Mouse (Mus musculus) heart, embryonic 12.5 days (tissue): ENCODE measurements around the gene Hebp1. TPM values are rescaled to one million over a fixed set of nuclear protein-coding genes. Genes with fewer than 3 reads are reported as not detected.

Source experiments
- ATAC-seq: fragments of 200-750 bp; cut with Nextera tagmentation; 2 replicates; pipeline ENCODE4 v1.8.0; 2017; ENCODE audit warnings: moderate TSS enrichment, moderate library complexity; ENCODE audit not compliant: insufficient number of reproducible peaks, low FRiP score
- H3K27ac ChIP-seq: fragments of 300-500 bp; sonication (generic); 2 replicates; pipeline ENCODE4 v1.5.1; 2016; ENCODE audit warnings: mild to moderate bottlenecking, moderate library complexity; ENCODE audit not compliant: poor library complexity, severe bottlenecking
- H3K27me3 ChIP-seq: fragments of 300-500 bp; sonication (generic); replicated peaks from 2 replicates; pipeline ENCODE4 v1.6.1; 2016; ENCODE audit warnings: mild to moderate bottlenecking, moderate library complexity
- H3K36me3 ChIP-seq: fragments of 300-500 bp; sonication (generic); 2 replicates; pipeline ENCODE4 v1.6.1; 2016; ENCODE audit warnings: mild to moderate bottlenecking, moderate library complexity
- H3K4me1 ChIP-seq: fragments of 300-500 bp; sonication (generic); replicated peaks from 2 replicates; pipeline ENCODE4 v1.6.1; 2016; ENCODE audit warnings: mild to moderate bottlenecking
- H3K4me2 ChIP-seq: fragments of 300-500 bp; sonication (generic); 2 replicates; pipeline ENCODE4 v1.6.1; 2016; ENCODE audit warnings: mild to moderate bottlenecking, moderate library complexity
- H3K4me3 ChIP-seq: fragments of 300-500 bp; sonication (generic); 2 replicates; pipeline ENCODE4 v1.5.1; 2016; ENCODE audit warnings: mild to moderate bottlenecking
- H3K9ac ChIP-seq: fragments of 300-500 bp; sonication (generic); 2 replicates; pipeline ENCODE4 v1.6.1; 2016; ENCODE audit warnings: mild to moderate bottlenecking, moderate library complexity
- H3K9me3 ChIP-seq: fragments of 300-500 bp; sonication (generic); replicated peaks from 2 replicates; pipeline ENCODE4 v1.6.1; 2016; ENCODE audit warnings: mild to moderate bottlenecking, moderate library complexity
- WGBS: fragments of 180-500 bp; shearing (Covaris S2); methylation state at CpG from one replicate; pipeline ENCODE4 v1.1.7; 2016; 5-methylcytosine and 5-hydroxymethylcytosine counted together
- polyA plus RNA-seq: library from polyadenylated mRNA; unstranded; fragments of >200 nt; fragmentation: Nextera tagmentation; extraction: Ambion mirVana; gene quantifications from 2 replicates; pipeline ENCODE4 v1.2.1, GENCODE M21; 2016

Hebp1 gene
- polyA plus RNA-seq, 1 experiment from 2014 or later: 16.0 TPM

DNA sequence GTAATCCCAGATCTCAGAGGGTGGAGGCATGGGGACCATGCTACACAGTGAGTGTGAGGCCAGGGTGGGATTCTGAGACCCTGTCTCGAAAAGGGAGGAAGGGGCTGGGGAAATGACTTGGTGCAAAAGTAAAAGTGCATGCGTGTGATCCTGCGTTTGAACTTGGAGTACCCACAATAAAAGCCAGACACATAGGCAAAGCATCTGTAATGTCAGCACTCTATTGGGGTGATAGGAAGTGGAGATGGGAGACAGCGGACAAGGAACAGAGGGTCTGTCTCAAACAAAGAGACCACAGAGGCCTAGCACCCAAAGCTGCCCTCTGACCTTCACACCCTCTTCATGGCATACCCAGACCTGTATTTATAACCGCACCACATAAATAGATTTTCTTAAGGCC is 51.8 kb downstream of the Hebp1 start:
- ATAC-seq: no peak

GRCm38 (mm10) chr6:135144516-135144915 is 53.3 kb downstream of the Hebp1 start:
- 7% methylated on average over 3 of the region's 3 CpGs for WGBS
- Histone ChIP-seq H3K36me3 (0 out of 2 replicates have a peak, but pooled peaks cover 3% of the 10 kb centered on the region), H3K4me3 (no peak overlapping the region), H3K27me3 (0 out of 2 replicates have a peak, but pooled peaks cover 5% of the 10 kb centered on the region), H3K4me2 (no peak overlapping the region), H3K9ac (no peak overlapping the region), H3K9me3 (no peaks in the 10 kb centered on the region), H3K4me1 (peaks cover 7% of the 10 kb centered on the region), H3K27ac (no peak overlapping the region)
- no peak for ATAC-seq

More for the DNA sequence above, 51.8 kb downstream of the Hebp1 start:
- Histone ChIP-seq H3K4me3 (no peak overlapping the region), H3K9me3 (no peaks in the 10 kb centered on the region), H3K4me2 (no peak overlapping the region), H3K4me1 (peaks cover 7% of the 10 kb centered on the region), H3K36me3 (0 out of 2 replicates have a peak, but pooled peaks cover 3% of the 10 kb centered on the region), H3K27me3 (0 out of 2 replicates have a peak, but pooled peaks cover 6% of the 10 kb centered on the region), H3K27ac (no peak overlapping the region), H3K9ac (no peak overlapping the region)
- 79% methylated on average over 5 of the region's 5 CpGs for WGBS

DNA sequence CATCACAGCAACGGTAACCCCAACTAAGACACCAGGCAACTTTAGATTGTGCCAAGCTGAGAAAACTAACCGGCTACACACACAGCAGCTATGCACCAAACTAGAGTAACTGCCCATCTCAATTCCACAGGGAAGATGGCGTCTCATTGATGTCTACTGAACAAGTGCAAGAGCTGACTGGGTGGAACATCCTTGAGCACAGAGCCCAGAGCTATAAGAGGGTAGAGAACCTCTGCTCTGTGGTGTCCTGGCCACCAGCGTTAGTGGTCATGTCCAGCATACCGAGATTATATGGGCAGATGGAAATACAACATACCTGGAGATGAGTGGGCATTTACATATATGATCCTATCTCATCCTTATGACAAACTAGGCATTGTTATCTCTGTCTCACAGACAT is 54.7 kb downstream of the Hebp1 start:
- Histone ChIP-seq H3K27ac (no peak overlapping the region), H3K36me3 (0 out of 2 replicates have a peak, but pooled peaks cover 3% of the 10 kb centered on the region), H3K4me3 (no peak overlapping the region), H3K4me2 (no peak overlapping the region), H3K9ac (no peak overlapping the region), H3K9me3 (no peaks in the 10 kb centered on the region), H3K27me3 (no peaks in the 10 kb centered on the region), H3K4me1 (peaks cover 7% of the 10 kb centered on the region)
- 94% methylated on average over 5 of the region's 5 CpGs for WGBS
- no peak for ATAC-seq

DNA sequence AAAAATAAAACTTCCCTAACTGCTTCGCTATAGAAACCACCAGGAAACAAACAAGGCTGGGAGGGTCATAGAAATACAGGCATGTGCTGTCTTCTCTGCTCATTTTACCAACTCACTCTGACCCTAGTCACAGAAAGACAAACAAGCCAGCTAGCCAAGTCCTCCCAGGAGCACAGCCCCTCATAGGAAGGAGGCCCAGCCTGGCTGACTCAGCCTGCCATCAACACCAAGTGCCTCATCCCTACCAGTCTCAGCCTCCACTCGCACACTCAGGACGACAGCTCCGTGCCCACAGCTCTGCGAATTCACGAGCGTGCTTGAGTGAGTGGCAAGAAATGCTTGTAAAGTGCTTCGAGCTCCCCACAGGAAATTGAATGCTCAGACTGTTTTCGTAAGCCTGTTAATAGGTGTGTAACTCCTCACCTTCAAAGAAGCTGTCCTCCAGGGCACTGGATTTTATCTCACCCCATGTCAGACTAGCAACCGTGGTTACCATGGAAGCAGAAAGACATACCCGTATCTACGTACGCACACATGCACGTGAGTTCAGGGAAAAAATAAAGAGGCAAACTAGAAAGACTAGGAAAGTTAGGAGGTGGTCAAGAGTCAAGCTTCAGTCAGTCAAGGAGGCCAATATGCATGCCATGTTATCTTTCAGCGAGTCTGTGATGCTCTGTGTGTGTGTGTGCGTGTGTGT is 56.2 kb downstream of the Hebp1 start:
- Histone ChIP-seq H3K27ac (no peak overlapping the region), H3K36me3 (no peaks in the 10 kb centered on the region), H3K9ac (no peak overlapping the region), H3K4me1 (peaks cover 13% of the 10 kb centered on the region), H3K27me3 (no peaks in the 10 kb centered on the region), H3K9me3 (no peaks in the 10 kb centered on the region), H3K4me2 (no peak overlapping the region), H3K4me3 (no peak overlapping the region)
- WGBS: 60% methylated on average over 16 of the region's 16 CpGs
- no peak for ATAC-seq

GRCm38 (mm10) chr6:135138746-135139145 is 59.1 kb downstream of the Hebp1 start:
- peaks cover 20% of the 10 kb centered on the region for H3K4me1 ChIP-seq
- no peak overlapping the region for H3K27ac ChIP-seq
- no peaks in the 10 kb centered on the region for H3K9me3 ChIP-seq
- 84% methylated on average over 14 of the region's 14 CpGs for WGBS
- H3K4me3 ChIP-seq: no peak overlapping the region
- no peaks in the 10 kb centered on the region for H3K27me3 ChIP-seq
- H3K4me2 ChIP-seq: no peak overlapping the region
- H3K36me3 ChIP-seq: no peaks in the 10 kb centered on the region
- H3K9ac ChIP-seq: no peak overlapping the region
- no peak for ATAC-seq

GRCm38 (mm10) chr6:135138207-135138606 is 59.6 kb downstream of the Hebp1 start:
- Histone ChIP-seq H3K4me2 (no peak overlapping the region), H3K9ac (no peak overlapping the region), H3K36me3 (no peaks in the 10 kb centered on the region), H3K27me3 (no peaks in the 10 kb centered on the region), H3K4me1 (peaks cover 20% of the 10 kb centered on the region), H3K4me3 (no peak overlapping the region), H3K27ac (no peak overlapping the region), H3K9me3 (no peaks in the 10 kb centered on the region)
- WGBS: 65% methylated on average over 7 of the region's 7 CpGs
- no peak for ATAC-seq

DNA sequence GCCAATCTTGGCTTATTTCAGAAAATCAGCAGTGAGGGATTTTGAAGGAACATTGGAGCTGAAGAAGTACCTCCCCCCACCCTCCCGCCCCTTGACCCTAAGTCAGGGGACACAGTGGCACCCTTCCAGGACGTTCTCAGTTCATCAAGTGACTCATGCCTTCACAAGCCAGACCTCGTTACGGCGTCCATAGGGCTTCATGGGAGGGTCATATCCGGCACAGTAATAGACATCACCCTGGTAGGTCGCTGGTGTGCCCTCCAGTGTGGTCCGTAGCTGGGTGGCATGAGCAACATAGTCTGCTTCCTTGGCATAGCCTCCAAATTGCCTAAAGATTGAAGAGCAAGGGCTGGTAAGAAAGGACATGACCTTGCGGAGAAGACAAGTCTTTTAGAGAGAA is 60.1 kb downstream of the Hebp1 start:
- WGBS: 82% methylated on average over 9 of the region's 9 CpGs
- no peak overlapping the region for H3K27ac ChIP-seq
- H3K4me3 ChIP-seq: no peak overlapping the region
- ATAC-seq: no peak
- no peaks in the 10 kb centered on the region for H3K27me3 ChIP-seq
- no peaks in the 10 kb centered on the region for H3K36me3 ChIP-seq
- no peak overlapping the region for H3K9ac ChIP-seq
- peaks cover 20% of the 10 kb centered on the region for H3K4me1 ChIP-seq
- H3K9me3 ChIP-seq: no peaks in the 10 kb centered on the region
- H3K4me2 ChIP-seq: no peak overlapping the region

GRCm38 (mm10) chr6:135136439-135137161 is 61.2 kb downstream of the Hebp1 start:
- H3K9ac ChIP-seq: no peak overlapping the region

GRCm38 (mm10) chr6:135135735-135136134 is 62.1 kb downstream of the Hebp1 start:
- Histone ChIP-seq H3K9me3 (no peaks in the 10 kb centered on the region), H3K36me3 (no peaks in the 10 kb centered on the region), H3K4me2 (no peak overlapping the region), H3K27ac (no peak overlapping the region), H3K9ac (no peak overlapping the region), H3K27me3 (no peaks in the 10 kb centered on the region), H3K4me1 (peaks cover 13% of the 10 kb centered on the region), H3K4me3 (no peak overlapping the region)
- WGBS: 71% methylated on average over 4 of the region's 4 CpGs
- no peak for ATAC-seq

More at GRCm38 (mm10) chr6:135136439-135137161, 61.2 kb downstream of the Hebp1 start:
- Histone ChIP-seq H3K36me3 (no peaks in the 10 kb centered on the region), H3K27me3 (no peaks in the 10 kb centered on the region), H3K4me2 (peak overlapping the region; percentile 14; the same call in 1 of the 2 replicates), H3K4me3 (no peak overlapping the region), H3K4me1 (peaks cover 16% of the 10 kb centered on the region), H3K27ac (no peak overlapping the region), H3K9me3 (no peaks in the 10 kb centered on the region)
- WGBS: 25% methylated on average over 11 of the region's 11 CpGs
- ATAC-seq: peak; percentile 37; the same call in 1 of the 2 replicates

DNA sequence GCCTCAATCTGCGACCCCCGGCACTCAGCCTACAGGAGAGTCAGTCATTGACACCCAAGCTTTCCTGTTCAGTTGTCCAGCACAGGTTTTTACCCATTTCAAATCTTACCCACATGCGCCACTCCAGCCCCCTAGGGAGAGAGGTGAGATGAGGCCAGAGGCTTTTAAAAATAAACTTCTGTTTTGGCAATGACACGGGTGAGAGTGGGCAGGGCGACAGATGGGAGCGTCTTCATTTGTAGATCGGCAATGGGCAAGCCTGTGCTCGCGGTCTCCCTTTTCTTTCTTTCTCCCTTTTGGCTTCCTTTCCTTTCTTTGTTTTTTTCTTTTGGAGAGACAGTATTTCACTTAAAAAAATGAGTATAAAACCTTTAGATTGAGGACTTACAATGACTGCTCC is 64.3 kb downstream of the Hebp1 start:
- H3K4me3 ChIP-seq: no peak overlapping the region
- H3K27me3 ChIP-seq: no peaks in the 10 kb centered on the region
- H3K4me1 ChIP-seq: peaks cover 13% of the 10 kb centered on the region
- no peak overlapping the region for H3K9ac ChIP-seq
- no peaks in the 10 kb centered on the region for H3K36me3 ChIP-seq
- 93% methylated on average over 9 of the region's 9 CpGs for WGBS
- no peak for ATAC-seq
- no peak overlapping the region for H3K27ac ChIP-seq
- no peaks in the 10 kb centered on the region for H3K9me3 ChIP-seq
- H3K4me2 ChIP-seq: no peak overlapping the region

- Histone ChIP-seq H3K36me3 (no peaks in the 10 kb centered on the region), H3K4me3 (no peak overlapping the region), H3K27me3 (no peaks in the 10 kb centered on the region), H3K9ac (no peak overlapping the region), H3K4me1 (peaks cover 13% of the 10 kb centered on the region), H3K9me3 (no peaks in the 10 kb centered on the region), H3K4me2 (no peak overlapping the region), H3K27ac (no peak overlapping the region)
- WGBS: 91% methylated on average over 7 of the region's 7 CpGs
- no peak for ATAC-seq
Measured at GRCm38 (mm10) chr6:135133086-135133485, 64.7 kb downstream of the Hebp1 start.
